Mouse (Mus musculus) gastrocnemius, adult 2 months (tissue): ENCODE measurements around the gene Slc12a4. TPM values are rescaled to one million over a fixed set of nuclear protein-coding genes. Genes with fewer than 3 reads are reported as not detected.
A peak's percentile ranks its signal among the peaks of the same experiment; 100 is the strongest.
"Not testable (repeated sequence)": the region's sequence is repeated elsewhere in the genome, so short reads cannot be mapped to it uniquely, and the experiment has no call there.

ENCODE experiments used
- DNase-seq: peaks from one replicate; pipeline ENCODE4 v3.0.0; 2022
- H3K27ac ChIP-seq: fragments of 200-600 bp; 2 replicates; pipeline ENCODE4 v1.8.1; 2022; ENCODE audit warnings: mild to moderate bottlenecking
- H3K4me3 ChIP-seq: fragments of 200-600 bp; 2 replicates; pipeline ENCODE4 v1.8.1; 2022; ENCODE audit warnings: mild to moderate bottlenecking, moderate library complexity
- CTCF ChIP-seq: fragments of 200-600 bp; IDR thresholded peaks from 2 replicates; pipeline ENCODE4 v1.8.1; 2022; ENCODE audit warnings: antibody characterized with exemption, mild to moderate bottlenecking, moderate library complexity
- intact Hi-C: fragments of 180-260 bp; cut with DNase I; formaldehyde crosslinking; loops from one replicate; pipeline ENCODE4 v1.15.1; 2025
- total RNA-seq, 2 experiments: library from RNA; stranded (reverse); gene quantifications; 2 replicates each; pipeline ENCODE4 v1.2.3; 2021

Slc12a4 gene
- total RNA-seq, 2 experiments from 2014 or later: 9.1 to 14.3 TPM

DNA sequence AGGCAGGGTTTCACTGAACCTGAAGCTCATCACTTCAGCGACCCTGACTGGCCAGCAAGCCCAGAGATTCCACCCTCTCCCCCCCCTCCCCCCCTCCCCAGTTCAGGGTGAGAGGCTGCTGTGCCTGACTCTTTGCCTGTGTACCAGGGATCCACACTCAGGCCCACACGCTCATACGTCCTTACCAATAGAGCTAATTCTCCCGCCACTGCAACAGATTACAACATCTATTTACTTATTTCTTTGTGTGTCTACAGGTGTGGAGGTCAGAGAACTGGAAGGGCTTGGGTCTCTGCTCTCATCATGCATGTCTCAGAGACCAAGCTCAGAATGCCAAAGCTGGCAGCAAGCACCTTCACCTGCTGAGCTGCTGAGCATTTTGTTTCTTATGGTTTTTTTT is 27.3 kb upstream of the Slc12a4 start:
- Histone ChIP-seq H3K27ac (no peak overlapping the region), H3K4me3 (no peak overlapping the region)
- DNase-seq: no peak
- no peak for TF ChIP-seq CTCF
- intact Hi-C loops: loop anchor here (10.0 kb wide), 1 partner anchor 122 kb away; no protein-coding TSS in a partner anchor

DNA sequence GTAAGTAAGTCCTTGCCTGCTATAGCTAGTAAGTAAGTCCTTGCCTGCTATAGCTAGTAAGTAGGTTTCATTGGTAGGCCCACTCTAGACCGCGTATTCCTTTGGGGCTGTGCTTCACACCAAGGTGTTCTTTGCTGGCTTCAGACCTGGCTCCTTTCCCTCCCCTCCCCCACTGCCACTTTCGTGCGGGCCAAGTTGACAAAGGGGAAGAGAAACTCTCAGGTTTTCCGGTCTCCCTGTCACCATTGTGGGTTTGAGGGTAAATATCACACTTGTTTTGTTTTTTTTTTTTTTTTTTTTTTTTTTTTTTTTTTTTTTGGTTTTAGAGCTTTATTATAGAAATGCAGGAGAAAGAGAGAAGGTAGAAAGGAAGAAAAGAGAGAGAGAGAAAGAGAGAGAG is 26.6 kb upstream of the Slc12a4 start:
- H3K27ac ChIP-seq: no peak overlapping the region
- H3K4me3 ChIP-seq: no peak overlapping the region
- no peak for DNase-seq
- no peak for TF ChIP-seq CTCF
- intact Hi-C loops: loop anchor here (10.0 kb wide), 1 partner anchor 122 kb away; no protein-coding TSS in a partner anchor

DNA sequence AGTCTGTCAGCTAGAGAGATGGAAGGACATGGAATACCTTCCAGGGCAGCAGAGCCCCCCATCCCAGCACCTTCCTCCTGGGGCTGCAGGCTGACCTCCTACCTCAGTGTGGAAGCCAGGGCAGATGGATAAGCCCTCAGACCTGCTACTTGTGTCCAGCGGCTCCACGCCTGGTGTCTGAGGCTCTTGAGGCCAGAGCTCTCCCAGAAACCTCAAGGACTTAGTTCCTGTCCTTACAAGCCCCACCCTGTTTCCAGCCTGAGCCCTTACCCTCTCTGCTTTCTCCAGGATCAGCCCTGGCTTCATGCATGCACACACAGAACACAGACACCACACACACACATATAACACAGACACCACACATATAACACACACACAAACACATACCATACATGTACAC is 25.6 kb upstream of the Slc12a4 start:
- no peak for TF ChIP-seq CTCF
- H3K4me3 ChIP-seq: no peak overlapping the region
- intact Hi-C loops: loop anchor here (1.0 to 10.0 kb wide), 2 partner anchors 31 to 123 kb away; no protein-coding TSS in a partner anchor
- H3K27ac ChIP-seq: no peak overlapping the region
- no peak for DNase-seq

DNA sequence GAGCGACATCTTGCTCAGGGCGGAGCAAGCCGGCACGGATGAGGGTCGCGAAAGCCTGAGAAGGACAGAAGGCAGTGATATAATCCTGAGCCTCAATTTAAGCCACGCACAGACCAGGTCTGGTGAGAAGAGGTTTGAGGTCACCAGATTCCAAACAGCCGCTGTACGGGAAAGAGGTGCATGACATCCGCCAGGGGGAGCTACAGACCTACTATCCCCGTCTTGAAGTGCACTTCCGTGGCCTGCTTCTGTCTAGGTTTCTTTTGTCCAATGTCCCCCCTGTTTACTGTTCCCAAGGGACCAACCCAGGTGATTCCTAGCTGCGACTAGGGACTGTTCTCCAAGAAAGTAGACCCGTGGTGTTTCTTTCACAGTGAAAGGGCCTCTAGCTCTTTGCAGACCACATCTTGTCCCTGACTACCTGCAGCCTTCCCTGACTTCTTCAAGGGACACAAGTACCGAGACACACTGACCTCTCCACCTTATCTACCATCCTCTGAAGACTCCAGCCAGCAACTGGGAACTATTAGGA is 25.0 kb upstream of the Slc12a4 start, which contains the start of gene Dus2:
Dus2 (plus strand) TSS at position 482 of the 532 bp plus-strand sequence.
- H3K4me3 ChIP-seq: peak within 1 kb of the TSS; percentile 38; the same call in 1 of the 2 replicates
- peak within 1 kb of the TSS; percentile 62; the same call in 1 of the 2 replicates for H3K27ac ChIP-seq
- peak; percentile 86 for DNase-seq
- intact Hi-C loops: loop anchor here (1.0 to 10.0 kb wide), 2 partner anchors 31 to 124 kb away; no protein-coding TSS in a partner anchor
- TF ChIP-seq CTCF: peak; percentile 94

DNA sequence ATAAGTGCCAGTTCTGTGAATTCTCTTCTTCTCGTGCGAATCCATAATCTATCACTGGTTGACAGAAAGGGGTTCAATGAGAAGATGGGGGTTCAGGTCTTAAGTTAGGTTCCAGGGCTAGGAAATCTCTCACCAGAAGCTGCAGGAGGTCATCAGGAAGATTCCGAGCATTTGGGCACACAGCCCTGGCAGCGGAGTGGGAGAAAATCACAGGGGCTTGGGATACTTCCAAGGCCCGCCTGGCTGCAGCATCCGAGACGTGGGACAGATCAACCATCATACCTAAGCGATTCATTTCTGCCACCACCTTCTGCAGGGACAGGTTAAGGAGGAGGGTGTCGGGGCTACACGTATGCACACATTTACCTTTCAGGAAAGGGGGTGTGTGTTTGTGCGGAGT is 22.6 kb upstream of the Slc12a4 start:
- no peak for DNase-seq
- Histone ChIP-seq H3K27ac (no peak overlapping the region), H3K4me3 (no peak overlapping the region)
- no peak for TF ChIP-seq CTCF
- intact Hi-C loops: no loop called here

DNA sequence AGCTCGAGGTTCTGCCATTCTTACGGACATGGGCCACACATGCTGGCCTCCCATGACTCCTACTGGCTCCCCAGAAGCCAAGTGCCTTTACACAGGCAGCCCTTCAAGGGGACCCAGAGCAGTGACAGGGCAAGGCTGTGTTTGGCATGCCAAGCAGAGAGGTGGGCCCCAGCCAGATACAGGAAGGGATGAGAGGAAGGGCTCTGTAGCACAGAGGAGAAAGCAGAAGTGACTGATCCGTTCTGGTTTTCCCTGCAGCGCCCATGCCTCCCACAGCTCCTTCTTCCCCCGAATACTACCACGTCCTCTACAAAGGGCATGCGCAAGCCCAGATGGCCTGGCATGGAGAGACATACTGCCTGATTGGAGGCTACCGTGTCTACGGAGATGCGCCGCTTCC is 17.5 kb upstream of the Slc12a4 start:
- intact Hi-C loops, DNase-seq, H3K4me3 ChIP-seq, H3K27ac ChIP-seq: not testable (repeated sequence)

DNA sequence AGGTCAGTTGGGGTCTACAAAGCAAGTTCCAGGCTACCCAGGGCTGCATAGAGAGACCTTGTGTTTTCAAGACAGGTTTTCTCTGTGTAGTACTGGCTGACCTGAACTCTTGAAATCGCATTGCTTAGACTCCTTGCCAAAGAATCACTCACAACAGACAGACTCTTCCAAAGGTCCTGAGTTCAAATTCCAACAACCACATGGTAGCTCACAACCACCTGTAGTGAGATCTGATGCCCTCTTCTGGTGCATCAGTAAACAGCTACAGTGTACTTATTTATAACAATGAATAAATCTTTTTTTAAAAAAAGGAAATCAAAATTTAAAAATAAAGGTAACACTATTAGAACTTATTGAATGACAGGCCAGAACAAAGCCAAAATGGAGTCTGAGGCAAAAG is 15.2 kb upstream of the Slc12a4 start:
- intact Hi-C loops: no loop called here
- Histone ChIP-seq H3K27ac (no peak overlapping the region), H3K4me3 (no peak overlapping the region)
- no peak for DNase-seq
- peak; percentile 36; the same call in 1 of the 2 replicates for TF ChIP-seq CTCF

DNA sequence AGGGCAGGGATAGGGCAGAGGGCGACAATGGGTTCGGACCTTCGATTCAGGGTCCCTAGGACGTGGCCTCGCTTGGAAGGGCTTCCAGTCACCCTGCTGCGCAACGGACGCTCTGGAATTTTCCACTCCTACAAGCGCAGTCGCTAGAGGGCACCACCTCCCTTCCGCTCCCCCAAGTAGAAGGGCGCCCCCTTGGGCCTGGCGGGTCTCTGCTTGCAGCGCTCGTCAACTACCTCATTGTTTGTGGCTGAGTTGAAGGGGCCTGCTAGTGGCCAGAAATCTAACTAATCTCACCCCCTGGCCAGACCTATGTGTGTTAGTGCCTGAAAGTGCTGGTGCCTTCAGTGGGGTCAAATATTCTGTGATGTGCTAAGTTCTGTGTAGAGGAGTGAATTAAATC is 13.4 kb upstream of the Slc12a4 start, which contains the start of gene Dpep3:
Dpep3 (minus strand) TSS at position 105 of the 400 bp plus-strand sequence.
- TF ChIP-seq CTCF: no peak
- intact Hi-C loops: no loop called here
- no peak within 1 kb of the TSS for H3K4me3 ChIP-seq
- no peak within 1 kb of the TSS for H3K27ac ChIP-seq
- no peak for DNase-seq

DNA sequence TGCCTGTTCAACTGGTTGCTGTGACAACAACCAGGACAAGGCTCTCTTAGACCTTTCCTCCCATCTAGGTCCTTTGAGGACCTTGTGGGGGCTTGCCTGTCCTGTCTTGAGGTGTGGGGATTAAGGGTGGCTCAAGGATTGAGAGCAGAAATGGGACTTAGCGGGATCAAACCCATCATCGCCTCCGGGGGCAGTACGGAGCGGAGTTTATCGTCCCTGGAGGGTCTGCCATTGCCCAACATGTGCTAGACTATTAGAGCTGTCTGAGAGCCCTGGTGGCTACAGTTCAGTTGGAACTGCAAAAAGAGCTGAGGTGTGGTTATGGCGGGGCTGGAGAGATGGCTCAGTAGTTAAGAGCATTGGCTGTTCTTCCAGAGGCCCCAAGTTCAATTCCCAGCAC is 9.5 kb upstream of the Slc12a4 start:
- no peak overlapping the region for H3K27ac ChIP-seq

DNA sequence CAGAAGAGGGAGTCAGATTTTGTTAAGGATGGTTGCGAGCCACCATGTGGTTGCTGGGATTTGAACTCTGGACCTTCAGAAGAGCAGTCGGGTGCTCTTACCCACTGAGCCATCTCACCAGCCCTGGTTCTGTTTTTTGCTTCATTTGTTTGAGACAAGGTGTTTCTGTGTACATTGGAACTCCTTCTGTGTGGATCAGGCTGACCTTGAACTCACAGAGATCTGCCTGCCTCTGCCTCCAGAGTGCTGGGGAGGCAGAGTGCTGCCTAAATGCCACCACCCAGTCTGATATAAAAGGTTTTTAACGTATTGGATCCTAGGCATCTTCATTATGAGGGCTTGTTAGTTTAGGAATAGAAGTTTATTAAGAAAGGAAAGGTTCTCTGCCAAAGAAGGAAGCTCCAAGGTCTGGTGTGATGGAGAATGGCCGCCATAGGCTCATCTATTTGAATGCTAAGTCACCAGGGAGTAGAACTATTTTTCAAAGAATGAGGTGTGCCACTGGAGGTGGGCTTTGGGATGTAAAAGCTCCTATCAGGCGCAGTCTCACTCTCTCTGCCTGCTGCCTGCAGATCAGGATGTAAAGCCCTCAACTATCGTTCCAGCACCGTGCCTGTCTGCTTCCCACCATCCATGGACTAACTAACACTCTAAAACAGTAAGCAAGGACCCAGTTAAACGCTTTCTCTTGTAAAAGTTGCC is 5.3 kb upstream of the Slc12a4 start:
- TF ChIP-seq CTCF: no peak
- intact Hi-C loops: no loop called here
- no peak overlapping the region for H3K27ac ChIP-seq
- DNase-seq: no peak
- no peak overlapping the region for H3K4me3 ChIP-seq

More for the DNA sequence above, 9.5 kb upstream of the Slc12a4 start:
- H3K4me3 ChIP-seq: no peak overlapping the region
- no peak for DNase-seq
- TF ChIP-seq CTCF: no peak
- intact Hi-C loops: no loop called here

DNA sequence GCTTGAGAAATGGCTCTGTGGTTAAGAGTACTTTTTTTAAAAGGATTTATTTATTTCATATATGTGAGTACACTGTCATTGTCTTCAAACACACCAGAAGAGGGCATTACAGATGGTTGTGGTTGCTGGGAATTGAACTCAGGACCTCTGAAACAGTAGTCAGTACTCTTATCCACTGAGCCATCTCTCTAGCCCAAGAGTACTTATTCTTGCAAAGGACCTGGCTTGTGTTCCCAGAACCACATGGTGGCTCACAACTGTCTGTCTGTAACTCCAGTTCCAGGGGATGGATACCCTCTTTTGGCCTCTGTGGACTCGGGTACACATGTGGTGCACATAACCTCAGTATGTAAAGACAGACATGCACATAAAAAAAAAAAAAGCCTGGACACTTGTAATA is 3.5 kb upstream of the Slc12a4 start:
- H3K27ac ChIP-seq: no peak overlapping the region
- TF ChIP-seq CTCF: no peak
- intact Hi-C loops: no loop called here
- no peak for DNase-seq
- no peak overlapping the region for H3K4me3 ChIP-seq

DNA sequence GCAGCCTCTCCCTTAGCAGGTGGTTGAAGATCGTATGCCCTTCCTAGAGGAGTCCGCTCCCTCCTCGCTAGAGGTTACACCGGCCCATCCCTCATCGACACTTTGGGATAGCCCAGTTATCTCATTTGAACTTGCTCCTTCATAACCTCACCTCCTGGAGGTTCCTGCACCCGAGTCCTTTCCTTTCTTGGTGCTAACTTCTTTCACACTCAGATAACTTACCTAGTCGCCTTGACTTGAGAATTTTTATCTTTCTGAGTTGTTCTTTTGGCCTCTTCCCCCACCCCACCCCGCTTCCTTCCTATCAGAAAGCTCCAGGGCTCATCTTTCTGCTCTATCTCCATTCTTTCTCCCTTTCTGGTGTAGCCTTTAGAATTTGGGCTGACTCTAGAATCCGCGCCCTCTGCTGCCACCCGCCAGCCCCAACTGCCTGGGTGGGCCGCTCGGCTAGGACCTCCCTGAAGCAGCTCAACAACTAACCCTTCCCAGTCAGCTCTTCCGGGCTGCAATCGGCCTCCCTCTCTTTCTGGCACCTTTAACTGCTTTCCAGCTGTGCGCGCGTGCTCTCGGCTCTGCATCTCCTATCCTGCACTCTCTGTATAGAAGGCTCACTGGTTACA is 905 bp upstream of the Slc12a4 start:
- DNase-seq: peak; percentile 50
- intact Hi-C loops: no loop called here
- peak overlapping the region; percentile 93 for H3K27ac ChIP-seq
- peak overlapping the region; percentile 84 for H3K4me3 ChIP-seq
- TF ChIP-seq CTCF: no peak

DNA sequence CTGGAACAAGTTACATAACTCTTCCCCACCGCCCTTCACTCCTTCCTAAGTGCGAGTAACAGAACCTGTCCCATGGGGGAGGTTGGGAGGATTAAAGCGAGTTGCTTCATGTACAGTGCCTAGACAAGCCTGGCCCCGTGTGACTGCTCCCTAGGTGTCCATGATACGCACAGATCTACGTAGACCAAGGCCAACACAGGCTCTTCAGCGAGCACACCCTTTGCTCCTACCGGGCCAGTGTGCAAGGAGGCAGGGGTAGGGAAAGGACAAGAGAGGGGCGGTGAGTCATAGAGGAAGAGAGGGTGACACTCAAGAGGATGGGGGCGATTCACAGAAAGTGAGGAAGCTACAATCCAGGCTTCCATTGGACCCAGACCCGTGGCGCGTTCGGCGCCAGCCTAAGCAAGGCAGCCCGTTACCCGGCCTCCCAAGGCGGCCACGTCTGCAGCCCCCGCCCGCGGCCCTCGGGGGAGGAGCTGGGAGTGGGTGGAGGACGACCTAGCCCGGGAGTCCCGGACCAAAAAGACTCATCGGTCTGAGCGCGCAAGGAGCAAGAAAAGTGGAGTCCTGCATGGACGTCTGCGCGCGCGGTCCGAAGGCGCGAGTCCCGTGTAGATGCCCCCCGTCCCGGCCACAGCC is 512 bp downstream of the Slc12a4 start:
- Histone ChIP-seq H3K27ac (peak overlapping the region; percentile 93), H3K4me3 (peak overlapping the region; percentile 84)
- no peak for TF ChIP-seq CTCF
- peak; percentile 81 for DNase-seq
- intact Hi-C loops: no loop called here
